Mouse (Mus musculus) brain, embryonic 14.5 days (tissue): ENCODE data around the gene Vsx1. TPM values are rescaled to one million over a fixed set of nuclear protein-coding genes. Genes with fewer than 3 reads are reported as not detected.

Experiments
- DNase-seq: peaks from one replicate; pipeline ENCODE4 v3.0.0-alpha.2; 2011; ENCODE audit warnings: low read depth
- CTCF ChIP-seq: fragments of 200-500 bp; IDR thresholded peaks from 2 replicates; pipeline ENCODE4 v1.5.1; 2012; ENCODE audit warnings: inconsistent platforms, mild to moderate bottlenecking, moderate library complexity, borderline replicate concordance; ENCODE audit not compliant: insufficient read depth, insufficient read length; ENCODE audit errors: extremely low read depth
- POLR2A ChIP-seq: fragments of 200-500 bp; IDR thresholded peaks from 2 replicates; pipeline ENCODE4 v1.6.1; 2012; ENCODE audit warnings: mild to moderate bottlenecking, inconsistent platforms, borderline replicate concordance; ENCODE audit not compliant: poor library complexity, insufficient read depth, insufficient read length, severe bottlenecking; ENCODE audit errors: extremely low read depth
- polyA plus RNA-seq: library from polyadenylated mRNA; depleted of rRNA; stranded (reverse); fragments of >200 nt; gene quantifications from 2 replicates; pipeline ENCODE4 v1.2.3, GENCODE M21; 2012; rRNA removed

Vsx1 gene
- 0.03 and 0.08 TPM in 2 replicates for polyA plus RNA-seq

- no peak for DNase-seq
- TF ChIP-seq CTCF, result no peak
- no peak for TF ChIP-seq POLR2A
Observed at GRCm38 (mm10) chr2:150689223-150689800, at the start of gene Vsx1. Gene Vsx1 (minus strand): TSS chr2:150689360.

GRCm38 (mm10) chr2:150737881-150738280 lies 48.7 kb upstream of the Vsx1 start:
- no peak for DNase-seq
- TF ChIP-seq CTCF (no peak), POLR2A (no peak)

- peak; percentile 12; the same call in 1 of the 2 replicates for TF ChIP-seq CTCF
- no peak for TF ChIP-seq POLR2A
- peak; percentile 91 for DNase-seq
Observed at GRCm38 (mm10) chr2:150735756-150736576, 46.8 kb upstream of the Vsx1 start.

GRCm38 (mm10) chr2:150712167-150712674 lies 23.1 kb upstream of the Vsx1 start:
- TF ChIP-seq CTCF (no peak), POLR2A (no peak)
- DNase-seq, result peak; percentile 34

- TF ChIP-seq POLR2A, result no peak
- no peak for TF ChIP-seq CTCF
- peak; percentile 52 for DNase-seq
Observed at GRCm38 (mm10) chr2:150691481-150692170, 2.5 kb upstream of the Vsx1 start.

- TF ChIP-seq CTCF (no peak), POLR2A (no peak)
- DNase-seq, result no peak
Observed at GRCm38 (mm10) chr2:150690216-150690615, 1.1 kb upstream of the Vsx1 start.

GRCm38 (mm10) chr2:150688541-150689186 lies 496 bp downstream of the Vsx1 start:
- DNase-seq, result peak; percentile 75
- TF ChIP-seq POLR2A (no peak), CTCF (no peak)

GRCm38 (mm10) chr2:150687871-150688540 lies 1.2 kb downstream of the Vsx1 start:
- TF ChIP-seq CTCF (no peak), POLR2A (no peak)
- no peak for DNase-seq

- TF ChIP-seq CTCF (no peak), POLR2A (no peak)
- no peak for DNase-seq
Observed at GRCm38 (mm10) chr2:150685389-150685788, 3.8 kb downstream of the Vsx1 start.

GRCm38 (mm10) chr2:150684451-150684850 lies 4.7 kb downstream of the Vsx1 start:
- no peak for TF ChIP-seq POLR2A
- no peak for TF ChIP-seq CTCF
- DNase-seq, result no peak

- TF ChIP-seq CTCF (no peak), POLR2A (no peak)
- no peak for DNase-seq
Observed at GRCm38 (mm10) chr2:150681581-150681980, 7.6 kb downstream of the Vsx1 start.

- peak; percentile 87 for DNase-seq
- TF ChIP-seq POLR2A (no peak), CTCF (peak; percentile 84)
Observed at GRCm38 (mm10) chr2:150678392-150678791, 10.8 kb downstream of the Vsx1 start.
